Mouse (Mus musculus): ENCODE measurements around the gene Dnajc3.

DNA sequence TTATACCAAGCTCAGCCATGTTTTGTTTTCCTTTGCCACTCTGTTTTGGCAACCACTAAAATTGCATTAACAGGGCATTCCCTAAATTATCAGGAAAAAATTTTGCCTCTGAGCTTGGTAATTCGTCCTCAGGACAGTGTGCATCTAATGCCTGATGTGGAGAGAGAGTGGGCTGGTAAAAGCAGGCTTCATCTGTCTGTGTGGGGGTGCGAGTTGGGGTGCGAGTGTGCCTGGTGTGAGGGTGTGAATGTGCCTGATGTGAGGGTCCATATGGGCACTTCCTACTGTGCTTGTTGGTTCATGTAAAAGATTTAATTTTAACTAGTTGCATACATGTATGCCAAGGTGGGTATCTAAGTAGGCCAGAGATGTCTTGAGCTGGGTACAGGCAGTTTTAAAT is 34.4 kb upstream of the Dnajc3 start:
- no peak for TF ChIP-seq TCF12 (IDR thresholded peaks at IDR 0.05; ENCODE audit: low read depth, low read length)
- TF ChIP-seq MAFK (IDR thresholded peaks at IDR 0.05; ENCODE audit: borderline replicate concordance, low read depth, low read length): no peak
- TF ChIP-seq POLR2A (IDR thresholded peaks at IDR 0.05; ENCODE audit: control insufficient read depth in 1 of 2, insufficient read depth in 1 of 2, low read depth in 1 of 2, low read length in 2 of 2, poor library complexity in 1 of 2): no peak
- TF ChIP-seq CTCF (IDR thresholded peaks at IDR 0.05 in 2 of 3, conservative IDR thresholded peaks at IDR 0.05 in 1 of 3; ENCODE audit: control insufficient read depth in 1 of 3, insufficient read depth in 1 of 3, low read depth in 2 of 3, low read length in 3 of 3, poor library complexity in 1 of 3, severe bottlenecking in 1 of 3): no peak
